Mouse (Mus musculus): Measurements from ENCODE around the gene Olfr516.

DNA sequence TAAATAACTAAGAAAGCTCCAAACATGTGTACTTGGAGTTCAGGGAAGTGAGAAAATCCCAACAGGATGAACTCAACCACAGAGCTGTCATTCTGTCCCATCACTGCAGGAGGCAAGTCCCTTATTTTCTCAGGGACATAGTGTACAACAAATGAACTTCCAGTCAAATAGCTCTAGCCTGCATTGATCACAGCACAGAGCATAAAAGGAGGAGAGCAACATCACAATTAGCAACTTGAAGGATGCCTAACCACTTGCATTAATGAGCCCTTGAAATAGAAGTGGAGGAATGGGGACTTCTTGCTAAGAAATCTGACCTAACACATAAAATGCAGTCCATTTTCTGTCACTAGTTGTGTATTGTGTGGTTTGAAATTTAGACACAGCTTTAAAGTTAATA, 24.4 kb downstream of the Olfr516 start, which contains the start of gene Olfr514:
- TF ChIP-seq CTCF (IDR thresholded peaks at IDR 0.05; ENCODE audit: borderline replicate concordance, control insufficient read depth, extremely low read depth, insufficient read depth, low read length, poor library complexity) (no peak), POLR2A (IDR thresholded peaks at IDR 0.05; ENCODE audit: control insufficient read depth, extremely low read depth, insufficient read depth, low read length, poor library complexity) (no peak)
